Mouse (Mus musculus) kidney, adult 2 months (tissue): Measurements from ENCODE around the gene BC004004. TPM values are rescaled to one million over a fixed set of nuclear protein-coding genes. Genes with fewer than 3 reads are reported as not detected.
A peak's percentile ranks its signal among the peaks of the same experiment; 100 is the strongest.
"Not testable (repeated sequence)": the region's sequence is repeated elsewhere in the genome, so short reads cannot be mapped to it uniquely, and the experiment has no call there.

Experiments
- DNase-seq: peaks from one replicate; pipeline ENCODE4 v3.0.0; 2021
- H3K27ac ChIP-seq: fragments of 200-500 bp; 2 replicates; pipeline ENCODE4 v1.5.1; 2012; ENCODE audit warnings: low read depth, low read length, control low read depth, inconsistent platforms; ENCODE audit not compliant: insufficient read depth
- H3K27me3 ChIP-seq: fragments of 200-500 bp; replicated peaks from 2 replicates; pipeline ENCODE4 v1.6.1; 2012; ENCODE audit warnings: mild to moderate bottlenecking, moderate library complexity, low read length, inconsistent platforms; ENCODE audit not compliant: control insufficient read depth, insufficient read depth
- H3K36me3 ChIP-seq: fragments of 200-500 bp; 2 replicates; pipeline ENCODE4 v1.6.1; 2012; ENCODE audit warnings: mild to moderate bottlenecking, moderate library complexity, low read length, inconsistent platforms; ENCODE audit not compliant: control insufficient read depth, insufficient read depth
- H3K4me1 ChIP-seq: fragments of 200-500 bp; 2 replicates; pipeline ENCODE4 v1.6.1; 2011; ENCODE audit warnings: low read length; ENCODE audit not compliant: control insufficient read depth, insufficient read depth
- H3K4me3 ChIP-seq: fragments of 200-500 bp; 2 replicates; pipeline ENCODE4 v1.5.1; 2011; ENCODE audit warnings: mild to moderate bottlenecking, low read depth, low read length, control low read depth; ENCODE audit not compliant: insufficient read depth
- CTCF ChIP-seq: fragments of 200-500 bp; conservative IDR thresholded peaks from 2 replicates; pipeline ENCODE4 v1.5.1; 2011; ENCODE audit warnings: low read depth, mild to moderate bottlenecking, control low read depth, low read length, moderate library complexity, mixed read lengths; ENCODE audit not compliant: insufficient read depth, insufficient read length
- POLR2A ChIP-seq: fragments of 200-500 bp; IDR thresholded peaks from one replicate; pipeline ENCODE4 v1.6.1; 2011; ENCODE audit warnings: low read depth, low read length, control low read depth
- WGBS: fragments of 180-500 bp; shearing (Covaris S2); methylation state at CpG from one replicate; pipeline ENCODE4 v1.1.7; 2018; 5-methylcytosine and 5-hydroxymethylcytosine counted together
- polyA plus RNA-seq: library from polyadenylated mRNA; depleted of rRNA; stranded (reverse); fragments of >200 nt; gene quantifications from 2 replicates; pipeline ENCODE4 v1.2.3, GENCODE M21; 2012

Gene BC004004
- polyA plus RNA-seq, 1 experiment, result 228 TPM

GRCm38 (mm10) chr17:29259489-29259888, 9.1 kb upstream of the BC004004 start:
- DNase-seq, result peak; percentile 83
- Histone ChIP-seq H3K36me3 (no peaks in the 10 kb centered on the region), H3K27me3 (no peaks in the 10 kb centered on the region), H3K4me3 (no peak overlapping the region), H3K4me1 (peaks cover 28% of the 10 kb centered on the region), H3K27ac (no peak overlapping the region)
- TF ChIP-seq CTCF (peak; percentile 93), POLR2A (no peak)
- 2% methylated on average over 3 of the region's 3 CpGs for WGBS

GRCm38 (mm10) chr17:29260501-29260900, 8.1 kb upstream of the BC004004 start:
- WGBS, result 79% methylated on average over 15 of the region's 15 CpGs
- Histone ChIP-seq H3K27me3 (no peaks in the 10 kb centered on the region), H3K4me1 (peaks cover 30% of the 10 kb centered on the region), H3K36me3 (no peaks in the 10 kb centered on the region), H3K27ac (no peak overlapping the region), H3K4me3 (no peak overlapping the region)
- DNase-seq, result no peak
- TF ChIP-seq CTCF, result no peak
- no peak for TF ChIP-seq POLR2A

- H3K36me3 ChIP-seq, result no peaks in the 10 kb centered on the region
- peaks cover 25% of the 10 kb centered on the region for H3K4me1 ChIP-seq
- WGBS, result 67% methylated on average over 22 of the region's 22 CpGs
- no peaks in the 10 kb centered on the region for H3K27me3 ChIP-seq
- DNase-seq, result no peak
- TF ChIP-seq CTCF (no peak), POLR2A (no peak)
- no peak overlapping the region for H3K27ac ChIP-seq
- no peak overlapping the region for H3K4me3 ChIP-seq
Observed at GRCm38 (mm10) chr17:29261603-29262258, 6.9 kb upstream of the BC004004 start.

GRCm38 (mm10) chr17:29262259-29262649, 6.3 kb upstream of the BC004004 start:
- no peak for TF ChIP-seq CTCF
- TF ChIP-seq POLR2A, result no peak
- Histone ChIP-seq H3K4me3 (no peak overlapping the region), H3K36me3 (no peaks in the 10 kb centered on the region), H3K27me3 (no peaks in the 10 kb centered on the region), H3K4me1 (peaks cover 22% of the 10 kb centered on the region), H3K27ac (no peak overlapping the region)
- DNase-seq, result no peak
- 40% methylated on average over 2 of the region's 2 CpGs for WGBS

GRCm38 (mm10) chr17:29263417-29263816, 5.2 kb upstream of the BC004004 start:
- WGBS, result under 1% methylated on average over 14 of the region's 14 CpGs
- Histone ChIP-seq H3K4me1 (peaks cover 15% of the 10 kb centered on the region; the same call in 1 of the 2 replicates), H3K27ac (peak overlapping the region; percentile 97; the same call in 1 of the 2 replicates)

GRCm38 (mm10) chr17:29263840-29264633, 4.6 kb upstream of the BC004004 start, which contains the start of gene Ppil1:
Ppil1 (minus strand) TSS chr17:29264186.
- peak; percentile 87 for DNase-seq
- Histone ChIP-seq H3K36me3 (no peaks in the 10 kb centered on the region), H3K4me1 (peaks cover 13% of the 10 kb centered on the region; the same call in 1 of the 2 replicates), H3K27ac (peak within 1 kb of the TSS; percentile 97), H3K4me3 (peak within 1 kb of the TSS; percentile 82), H3K27me3 (no peaks in the 10 kb centered on the region)
- 10% methylated on average over 38 of the region's 38 CpGs for WGBS
- TF ChIP-seq CTCF, result no peak
- TF ChIP-seq POLR2A, result no peak

More at GRCm38 (mm10) chr17:29263417-29263816, 5.2 kb upstream of the BC004004 start:
- Histone ChIP-seq H3K4me3 (peak overlapping the region; percentile 82), H3K36me3 (no peaks in the 10 kb centered on the region), H3K27me3 (no peaks in the 10 kb centered on the region)
- no peak for DNase-seq
- TF ChIP-seq POLR2A, result no peak
- TF ChIP-seq CTCF, result no peak

- no peaks in the 10 kb centered on the region for H3K36me3 ChIP-seq
- no peaks in the 10 kb centered on the region for H3K27me3 ChIP-seq
- no peak for DNase-seq
- TF ChIP-seq CTCF (no peak), POLR2A (no peak)
- WGBS, result 70% methylated on average over 5 of the region's 5 CpGs
- H3K27ac ChIP-seq, result no peak overlapping the region
- peaks cover 15% of the 10 kb centered on the region; the same call in 1 of the 2 replicates for H3K4me1 ChIP-seq
- no peak overlapping the region; the same call in 1 of the 2 replicates for H3K4me3 ChIP-seq
Observed at GRCm38 (mm10) chr17:29264760-29265159, 3.8 kb upstream of the BC004004 start.

GRCm38 (mm10) chr17:29267040-29267439, 1.5 kb upstream of the BC004004 start:
- WGBS, result 89% methylated on average over 2 of the region's 2 CpGs
- H3K27ac ChIP-seq, result not testable (repeated sequence)

More at GRCm38 (mm10) chr17:29267040-29267439, 1.5 kb upstream of the BC004004 start:
- H3K4me3 ChIP-seq, DNase-seq, H3K27me3 ChIP-seq, H3K36me3 ChIP-seq: not testable (repeated sequence)
- peaks cover 25% of the 10 kb centered on the region for H3K4me1 ChIP-seq
